ENCODE assay signal across 9 mouse cellular contexts in genomic region chr1:181465027-181465426, GRCm38 (mm10). TPM values are rescaled to one million over a fixed set of nuclear protein-coding genes. Genes with fewer than 3 reads are reported as not detected.
DNase-seq lines count a peak whose midpoint lies in the region; ATAC-seq and TF ChIP-seq lines count a peak whose summit lies in the region.
"Had no signal": no experiment of that assay in that cellular context is flagged by ENCODE, and none has a peak within 500 bp of the region (broad histone marks: within the 10 kb centered on the region; RNA-seq: fewer than 3 reads in every experiment).

No protein-coding gene starts in this region.

- no peaks in the 10 kb centered on the region for H3K27me3 ChIP-seq in limb, embryonic 10.5 days (ENCODE audit: low read depth, poor library complexity, severe bottlenecking)
- no peaks in the 10 kb centered on the region for H3K27me3 ChIP-seq in stomach, postnatal 0 days (ENCODE audit: control insufficient read depth, insufficient read depth, low read length)

- no peak for ATAC-seq in stomach, postnatal 0 days (ENCODE audit: low FRiP score, low TSS enrichment)

- intact Hi-C loops in gastrocnemius, postnatal 36 days (cut with DNase I): loop anchor here (5.0 kb wide), 1 partner anchor 82 kb away; no protein-coding TSS in a partner anchor

- H3K27ac ChIP-seq in limb, embryonic 10.5 days: no peak overlapping the region
- no peak overlapping the region for H3K27ac ChIP-seq in stomach, postnatal 0 days (replicated peaks)

- H3K36me3 ChIP-seq in limb, embryonic 10.5 days: no peaks in the 10 kb centered on the region
- H3K36me3 ChIP-seq in stomach, postnatal 0 days (ENCODE audit: control insufficient read depth, insufficient read depth, low read length): no peaks in the 10 kb centered on the region

- H3K4me1 ChIP-seq in limb, embryonic 10.5 days: peaks cover 28% of the 10 kb centered on the region
- peaks cover 5% of the 10 kb centered on the region; the same call in 1 of the 2 replicates for H3K4me1 ChIP-seq in stomach, postnatal 0 days (replicated peaks; ENCODE audit: control insufficient read depth, insufficient read depth)

- WGBS in limb, embryonic 10.5 days: 53% methylated on average over 5 of the region's 5 CpGs
- WGBS in stomach, postnatal 0 days: 45% methylated on average over 5 of the region's 5 CpGs

- no peak overlapping the region for H3K4me2 ChIP-seq in stomach, postnatal 0 days (replicated peaks; ENCODE audit: low read depth)

- no peak for TF ChIP-seq EP300 in stomach, postnatal 0 days (optimal IDR thresholded peaks at IDR 0.05)

- peak; percentile 79 for TF ChIP-seq CTCF in stomach, postnatal 0 days (IDR thresholded peaks at IDR 0.05; ENCODE audit: low read depth)

- no peak overlapping the region for H3K9ac ChIP-seq in stomach, postnatal 0 days (ENCODE audit: low read length)

- peak; percentile 27 for DNase-seq in gastrocnemius, postnatal 10 days
- DNase-seq in gastrocnemius, postnatal 36 days: no peak
- DNase-seq in 3T3-L1 (ENCODE audit: low read depth, low spot score) (peak; percentile 50), adipocyte (ENCODE audit: low spot score) (peak; percentile 59)
- peak; percentile 51 for DNase-seq in limb, embryonic 10.5 days (ENCODE audit: low spot score)
- peak; percentile 69 for DNase-seq in stomach, postnatal 0 days (ENCODE audit: low spot score)
- no peak for DNase-seq in right cerebral cortex, postnatal 14 days
- no peak for DNase-seq in spleen, adult 12 weeks (ENCODE audit: low spot score)

- H3K4me3 ChIP-seq in limb, embryonic 10.5 days: no peak overlapping the region
- H3K4me3 ChIP-seq in stomach, postnatal 0 days (ENCODE audit: low read depth, low read length): no peak overlapping the region

- no peaks in the 10 kb centered on the region for H3K9me3 ChIP-seq in limb, embryonic 10.5 days (replicated peaks)
- H3K9me3 ChIP-seq in stomach, postnatal 0 days (ENCODE audit: control insufficient read depth, low read length): no peaks in the 10 kb centered on the region

RNA-seq across cellular contexts. Expression of gene Ccdc121, which starts 46.2 kb away (rescaled TPM):
- total RNA-seq in gastrocnemius, postnatal 10 days (2021): not detected
- not detected for total RNA-seq in gastrocnemius, postnatal 36 days (2021)
- polyA plus RNA-seq in limb, embryonic 10.5 days (2016; fragmentation: Nextera tagmentation; extraction: Ambion mirVana): not detected in 2 replicates
- not detected in 2 replicates for polyA plus RNA-seq in stomach, postnatal 0 days (2015; fragmentation: Nextera tagmentation; extraction: Ambion mirVana)
- total RNA-seq: adrenal gland, postnatal 4 days had no signal

Comparison
In these comparisons a context has a peak if more than half of its experiments do, and no peak if none do; other contexts are left out.
1. DNase-seq: peak in gastrocnemius, postnatal 10 days (single experiment), 3T3-L1 (single experiment), adipocyte (single experiment), limb, embryonic 10.5 days (single experiment) and stomach, postnatal 0 days (single experiment); none in gastrocnemius, postnatal 36 days (0 of 2), right cerebral cortex, postnatal 14 days (single experiment) and spleen, adult 12 weeks (single experiment).